Mouse (Mus musculus) mouse embryonic stem cell (cell line): ENCODE data around the gene Tspo.

ENCODE experiments used
- in situ Hi-C, 2 experiments: fragments of 300-500 bp; cut with MboI; formaldehyde crosslinking; loops; 1 replicate in 1 of 2; 3 replicates in 1 of 2; pipeline ENCODE4 v1.14.3; 2019 to 2020; ENCODE audit warnings: low sequenced_read_pairs in 2 of 2, low pct_unique_long_range_greater_than_20kb in 1 of 2, mixed read lengths in 1 of 2; ENCODE audit not compliant: unreplicated experiment in 1 of 2

Tspo gene

DNA sequence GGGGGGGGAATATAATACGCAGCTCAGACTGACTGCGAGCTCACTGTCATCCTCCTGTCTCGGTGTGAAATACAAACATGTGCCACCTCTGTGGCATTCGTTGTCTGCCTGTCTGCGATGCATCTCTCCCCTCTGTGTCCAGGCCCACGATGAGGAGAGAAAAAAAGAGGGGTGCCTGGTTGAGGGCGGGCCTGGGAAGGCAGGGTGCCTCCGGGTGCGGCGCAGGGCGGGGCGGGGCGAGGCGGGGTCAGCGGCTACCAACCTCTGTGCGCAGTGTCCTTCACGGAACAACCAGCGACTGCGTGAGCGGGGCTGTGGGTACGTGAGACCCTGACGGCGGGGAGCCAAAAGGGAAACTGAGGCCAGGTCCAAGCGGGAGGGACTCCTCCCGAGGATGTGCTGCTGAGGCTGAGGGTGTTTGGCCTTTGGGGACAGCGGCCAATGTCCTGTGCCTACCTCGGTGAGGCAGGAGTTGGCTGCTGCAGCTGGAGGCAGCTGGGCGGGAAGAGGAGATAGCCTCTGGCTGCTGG lies at the start of gene Tspo, which contains the start of gene Mcat:
Gene Tspo (plus strand): TSS at position 266 of the 530 bp plus-strand sequence.
Gene Mcat (minus strand): TSS at position 461 of the 530 bp plus-strand sequence.
- in situ Hi-C loops: no loop called here

DNA sequence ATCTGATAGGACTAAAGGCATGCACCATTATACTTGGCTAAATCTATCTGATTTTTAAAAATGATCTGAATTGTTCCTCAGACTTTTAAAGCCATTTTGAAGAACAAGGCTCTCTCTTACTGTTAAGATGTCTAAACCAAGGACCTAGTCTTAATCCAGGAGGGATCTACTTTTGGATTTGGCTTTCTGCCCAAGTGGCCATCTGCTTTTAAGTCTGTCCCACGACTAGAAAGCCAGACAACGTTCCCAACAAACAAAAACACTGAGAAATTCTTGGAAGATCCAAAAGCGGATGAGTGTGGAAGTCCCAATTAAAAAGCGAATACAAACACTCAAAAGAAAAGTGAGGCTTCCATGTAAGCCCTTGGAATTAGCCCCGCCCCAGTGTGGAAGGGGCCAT lies 48.4 kb upstream of the Tspo start:
- in situ Hi-C loops: no loop called here

DNA sequence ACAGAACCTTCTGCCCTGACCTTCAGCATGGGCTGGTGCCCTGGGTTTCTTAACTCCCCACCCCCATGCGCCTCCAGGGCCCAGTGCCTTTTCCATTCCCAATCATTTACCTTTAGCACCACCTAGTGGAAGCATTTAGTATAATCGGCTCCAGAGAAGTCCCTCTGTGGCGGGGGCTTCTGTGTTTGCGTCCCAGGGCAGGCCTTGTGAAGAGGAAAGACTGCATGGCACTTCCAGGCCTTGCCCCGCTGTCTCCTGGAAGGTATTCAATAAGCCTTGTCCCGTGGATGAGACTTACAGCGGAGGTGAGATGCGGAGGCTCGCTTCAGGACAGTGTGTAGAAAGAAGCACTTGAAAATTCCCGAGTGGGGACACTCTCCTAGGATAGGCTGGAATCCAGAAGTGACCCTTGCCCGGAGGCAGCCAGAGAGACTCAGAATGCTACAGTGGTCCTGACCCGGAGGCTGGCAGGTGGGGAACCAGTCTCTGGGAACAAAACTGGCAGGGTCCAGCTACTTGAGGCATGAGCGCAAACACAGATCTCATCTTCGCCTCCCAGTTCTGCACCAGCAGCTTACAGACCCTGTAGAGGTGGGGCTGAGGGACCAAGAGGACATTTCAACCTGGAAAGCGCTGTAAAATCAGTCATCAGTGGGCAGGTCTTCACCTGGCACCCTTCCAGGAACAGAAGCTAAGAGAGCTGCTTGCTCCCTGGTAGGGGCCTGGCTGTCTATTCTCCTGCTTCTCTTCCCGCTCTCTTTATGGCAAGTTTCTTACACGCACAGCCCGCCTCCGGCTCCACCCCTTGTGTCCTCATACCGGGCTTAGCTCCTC lies 45.0 kb upstream of the Tspo start:
- in situ Hi-C loops: no loop called here

DNA sequence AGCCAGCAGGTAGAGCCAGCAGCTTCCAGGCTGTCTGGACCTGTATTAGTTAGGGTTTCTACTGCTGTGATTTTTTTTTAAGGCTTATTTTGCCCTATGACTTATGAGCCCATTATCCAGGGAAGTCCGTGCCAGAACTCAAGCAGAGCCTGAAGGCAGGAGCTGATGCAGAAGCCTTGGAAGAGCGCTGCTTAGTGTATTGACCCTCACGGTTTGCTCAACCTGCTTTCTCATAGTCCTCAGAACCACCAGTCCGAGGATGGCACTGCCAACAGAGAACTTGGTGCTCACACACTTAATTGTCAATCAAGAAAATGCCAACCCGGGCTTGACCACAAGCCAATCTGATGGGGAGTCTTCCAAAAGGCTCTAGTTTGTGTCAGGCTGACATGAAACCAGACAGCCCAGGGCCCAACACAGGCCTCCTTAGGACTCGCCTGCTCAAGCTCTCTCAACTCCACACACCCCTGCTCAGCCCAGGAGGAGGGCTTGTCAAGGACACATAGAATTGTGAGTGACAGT lies 42.5 kb upstream of the Tspo start:
- in situ Hi-C loops: no loop called here

DNA sequence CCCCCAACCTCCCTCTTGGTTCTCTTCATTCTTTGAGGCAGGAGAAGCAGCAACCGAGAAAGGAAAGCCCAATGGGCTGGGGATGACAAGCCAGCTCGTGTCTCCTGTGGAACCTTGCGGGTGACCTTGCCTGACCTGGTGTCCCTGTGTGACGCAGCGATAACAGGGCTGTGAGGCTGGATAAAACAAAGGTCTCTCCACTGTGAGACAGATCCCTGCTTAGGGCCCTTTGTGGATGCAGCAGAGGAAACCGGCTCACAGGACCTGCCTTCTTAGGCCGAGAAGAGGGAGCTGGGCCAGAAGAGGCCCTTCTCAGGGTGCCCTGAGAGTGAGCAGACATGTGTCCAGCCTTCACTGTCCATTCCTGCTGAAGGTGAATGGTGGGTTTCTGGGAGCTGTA lies 40.2 kb upstream of the Tspo start:
- in situ Hi-C loops: no loop called here

DNA sequence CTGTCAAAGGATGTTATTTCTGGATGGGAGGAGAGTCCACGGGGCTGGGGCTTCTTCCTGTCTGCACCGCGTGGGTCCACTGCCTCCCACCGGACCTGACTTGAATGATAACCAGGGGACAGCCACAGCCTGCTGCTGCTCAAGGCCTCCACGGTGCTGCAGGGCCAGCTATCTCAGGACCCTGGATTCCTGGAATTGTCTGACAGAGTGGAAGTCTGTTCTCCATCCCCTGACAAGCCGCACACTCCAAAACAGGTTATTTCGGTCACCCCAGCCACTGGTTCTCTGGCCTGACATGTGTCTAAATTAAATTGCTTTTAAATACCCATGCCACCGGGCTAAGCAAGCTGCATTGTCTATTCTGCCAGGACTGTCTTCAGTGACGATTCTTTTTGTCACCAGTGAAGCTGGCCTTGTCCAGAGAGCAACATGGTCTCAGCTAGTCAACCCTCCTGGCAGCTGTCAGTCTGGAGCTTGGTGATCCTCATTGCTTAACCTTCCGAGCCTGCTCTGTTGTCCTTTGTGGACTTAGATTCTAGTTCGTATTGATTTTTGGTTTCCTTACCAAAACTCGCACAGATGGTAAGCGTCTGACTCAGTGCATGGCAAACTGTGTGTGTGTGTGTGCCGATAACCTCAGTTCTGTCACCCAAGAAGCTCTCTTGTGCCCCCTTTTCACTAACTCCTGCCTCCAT lies 39.6 kb upstream of the Tspo start:
- in situ Hi-C loops: no loop called here

DNA sequence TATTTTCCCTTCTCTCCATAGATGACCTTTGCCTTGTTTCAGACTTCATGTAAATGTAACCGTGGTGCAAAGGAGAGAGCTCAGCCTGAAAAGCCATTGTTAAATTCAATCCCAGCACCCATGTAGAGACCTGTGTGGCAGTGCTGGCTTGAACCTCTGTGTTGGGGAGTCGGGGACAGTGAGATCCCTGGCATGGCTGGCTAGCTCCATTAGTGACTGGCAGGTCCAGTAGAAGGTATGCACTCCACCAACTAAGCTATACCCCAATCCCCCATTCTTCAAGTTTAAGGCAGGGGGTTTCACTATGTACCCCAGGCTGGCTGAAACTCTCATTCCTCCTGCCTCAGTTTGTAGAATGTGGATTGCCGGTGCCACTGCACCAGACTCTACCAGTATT lies 39.1 kb upstream of the Tspo start:
- in situ Hi-C loops: no loop called here

DNA sequence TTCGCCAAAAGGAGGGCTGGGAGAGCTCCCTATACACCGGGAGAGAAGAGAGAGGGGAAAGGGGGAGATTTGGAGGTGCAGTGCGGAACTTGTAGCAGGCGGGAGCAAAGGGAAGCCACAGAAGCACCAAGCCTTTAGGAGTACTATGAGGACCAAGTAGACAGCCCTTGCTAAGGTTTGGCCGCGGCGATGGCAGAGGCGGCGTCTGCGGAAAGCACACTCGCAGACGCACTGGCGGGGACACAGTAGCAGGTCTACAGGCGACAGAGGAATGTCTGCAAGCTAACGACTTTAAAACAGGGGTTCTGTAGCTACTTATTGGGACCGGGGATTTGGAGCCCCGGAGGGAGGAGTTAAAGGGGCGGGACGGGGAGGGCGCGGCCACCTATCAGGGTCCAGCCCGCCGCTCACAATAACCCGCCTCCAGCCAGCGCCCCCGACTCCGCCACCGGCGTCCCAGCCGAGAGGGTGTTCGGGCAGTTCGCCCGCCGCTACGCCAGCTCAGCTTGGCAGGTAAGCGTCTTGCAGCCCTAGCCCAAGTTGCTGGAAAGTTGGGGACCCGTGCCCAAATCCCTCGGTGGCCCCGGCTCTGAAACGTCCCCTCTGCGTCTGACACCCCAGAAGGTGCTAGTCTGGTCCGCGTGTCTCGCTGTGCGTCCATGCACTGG lies 36.8 kb upstream of the Tspo start, which contains the start of gene Bik:
Gene Bik (plus strand): TSS at position 439 of the 668 bp plus-strand sequence.
- in situ Hi-C loops: no loop called here

DNA sequence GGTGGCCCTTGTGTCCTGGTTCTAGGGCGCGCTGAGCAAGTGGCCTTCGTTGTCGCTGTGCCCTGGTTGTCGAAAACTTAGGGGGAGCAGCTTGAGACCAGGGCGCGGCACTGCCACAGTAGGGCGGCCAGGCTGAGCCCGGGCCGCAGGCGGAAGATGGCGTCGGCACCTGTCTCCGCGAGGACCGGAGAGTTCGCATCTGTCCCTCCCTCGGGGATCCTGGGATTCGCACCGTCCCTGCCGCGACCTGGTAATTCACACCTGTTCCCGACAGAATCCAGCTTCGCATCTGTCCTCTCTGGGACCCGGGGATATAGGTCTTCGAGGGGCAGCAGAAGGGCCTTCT lies 36.3 kb upstream of the Tspo start:
- in situ Hi-C loops: no loop called here

DNA sequence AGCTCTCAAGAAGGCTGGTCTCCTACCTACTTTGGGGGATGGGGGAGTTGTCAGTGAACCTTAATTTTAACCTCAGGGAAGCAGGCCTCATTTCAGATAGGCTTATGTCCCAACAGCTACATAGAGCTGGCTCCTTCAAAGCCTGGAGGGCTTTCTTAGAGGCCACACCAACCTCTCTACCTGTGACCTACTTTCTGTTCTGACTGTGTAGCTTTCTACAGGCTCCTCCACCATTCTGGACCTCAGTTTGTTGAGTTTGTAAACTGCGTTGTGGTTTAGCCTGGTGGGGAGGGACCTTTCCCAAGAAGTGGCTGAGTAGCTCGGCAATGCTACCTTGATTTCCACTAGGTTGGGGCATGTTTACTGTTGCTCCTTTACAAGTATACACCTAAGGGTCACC lies 35.6 kb upstream of the Tspo start:
- in situ Hi-C loops: no loop called here

DNA sequence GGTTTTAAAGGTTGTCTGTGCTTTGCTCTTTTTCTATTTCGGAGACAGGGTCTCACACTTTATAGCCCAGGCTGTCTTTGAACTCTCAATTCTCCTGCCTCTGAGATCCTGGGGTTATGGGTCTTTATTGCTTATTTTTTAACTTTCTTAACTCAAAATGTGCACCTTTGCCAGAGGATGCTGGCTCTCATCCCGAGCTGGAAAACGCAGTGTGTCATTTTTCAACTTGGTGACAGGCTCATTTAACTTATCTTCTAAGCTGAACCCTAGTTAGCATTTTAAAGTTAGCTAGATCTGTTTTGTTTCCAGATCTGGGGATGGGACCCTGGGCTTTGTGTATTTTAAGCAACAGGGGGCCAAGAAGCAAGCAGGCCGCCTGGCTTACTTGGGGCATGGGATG lies 34.5 kb upstream of the Tspo start:
- in situ Hi-C loops: no loop called here

DNA sequence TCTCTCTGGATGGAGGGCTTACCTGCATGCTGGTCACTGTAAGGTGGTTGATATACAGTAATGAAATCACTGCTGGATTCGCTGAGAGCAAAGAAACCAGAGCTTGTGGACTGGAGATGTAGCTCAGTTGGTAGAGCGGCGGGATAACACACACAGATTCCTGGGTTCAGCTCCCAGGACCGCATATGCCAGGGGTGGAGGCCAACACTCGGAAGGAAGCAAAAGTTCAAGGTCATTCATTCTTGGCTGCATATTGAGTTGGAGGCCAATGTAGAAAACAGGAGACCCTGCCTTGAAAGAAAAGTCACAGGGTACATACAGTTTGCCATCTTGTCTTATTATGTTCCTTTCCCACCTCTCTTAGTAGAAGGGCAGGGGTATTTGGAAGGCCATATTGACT lies 33.6 kb upstream of the Tspo start:
- in situ Hi-C loops: no loop called here

DNA sequence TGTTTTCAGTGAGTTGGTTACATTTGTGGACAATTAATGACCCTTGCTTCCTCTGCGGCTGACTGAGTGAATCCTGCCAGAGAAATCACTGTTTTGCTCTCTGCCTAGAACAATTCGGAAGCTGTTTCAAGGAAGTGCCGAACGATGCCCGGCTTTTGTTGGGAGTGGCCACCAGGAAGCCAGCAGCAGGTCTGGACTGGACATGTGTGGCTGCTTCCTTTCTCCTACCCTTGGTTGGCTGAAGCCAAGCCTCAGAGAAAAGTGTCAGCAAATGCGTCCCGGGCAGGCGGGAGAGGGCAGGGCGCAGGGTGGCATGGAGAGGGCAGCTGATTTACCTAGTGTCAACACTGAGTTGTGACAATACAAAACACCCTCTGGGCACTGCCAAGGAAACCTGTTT lies 33.2 kb upstream of the Tspo start:
- in situ Hi-C loops: no loop called here

DNA sequence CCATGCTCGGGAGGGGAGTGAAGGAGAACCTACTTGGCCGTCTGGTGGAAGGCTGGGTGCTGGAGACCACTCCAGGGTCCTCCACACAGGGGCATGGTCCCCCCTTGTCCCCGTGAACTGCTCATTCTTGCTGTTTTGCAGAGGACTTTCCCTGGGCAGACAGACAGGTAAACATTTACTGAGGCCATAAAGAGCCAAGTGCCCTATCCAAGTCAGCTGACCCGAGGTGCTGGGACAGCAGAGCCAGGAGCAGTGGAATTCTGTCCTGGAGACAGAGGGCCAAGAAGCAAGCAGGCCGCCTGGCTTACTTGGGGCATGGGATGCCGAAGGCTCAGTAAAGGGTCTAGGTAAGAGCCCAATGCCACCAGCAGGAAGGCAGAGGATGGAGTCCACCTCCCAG lies 32.7 kb upstream of the Tspo start:
- in situ Hi-C loops: no loop called here

DNA sequence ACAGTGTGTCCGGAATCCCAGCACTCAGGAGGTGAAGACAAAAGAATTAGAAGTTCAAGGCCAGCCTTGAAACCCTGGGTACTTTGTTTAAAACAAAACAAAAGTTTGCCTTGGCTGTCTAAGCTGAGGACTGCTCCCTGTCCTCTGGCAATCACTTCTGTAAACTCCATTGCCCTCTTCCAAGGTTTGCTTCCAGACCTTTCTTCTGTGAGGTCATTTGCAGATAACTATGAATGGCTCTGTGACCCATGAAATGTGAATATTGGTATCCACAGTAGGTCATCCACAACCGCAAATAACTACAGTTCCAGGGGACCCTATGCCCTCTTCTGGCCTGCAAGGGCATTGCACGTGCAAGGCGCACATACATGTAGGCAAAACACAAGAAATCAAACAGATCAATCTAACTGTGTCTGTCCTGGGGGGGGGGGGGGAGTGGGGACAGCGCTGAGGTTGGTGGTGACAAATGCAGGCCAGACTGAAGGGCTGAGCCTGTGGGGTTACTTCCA lies 31.4 kb upstream of the Tspo start:
- in situ Hi-C loops: no loop called here

DNA sequence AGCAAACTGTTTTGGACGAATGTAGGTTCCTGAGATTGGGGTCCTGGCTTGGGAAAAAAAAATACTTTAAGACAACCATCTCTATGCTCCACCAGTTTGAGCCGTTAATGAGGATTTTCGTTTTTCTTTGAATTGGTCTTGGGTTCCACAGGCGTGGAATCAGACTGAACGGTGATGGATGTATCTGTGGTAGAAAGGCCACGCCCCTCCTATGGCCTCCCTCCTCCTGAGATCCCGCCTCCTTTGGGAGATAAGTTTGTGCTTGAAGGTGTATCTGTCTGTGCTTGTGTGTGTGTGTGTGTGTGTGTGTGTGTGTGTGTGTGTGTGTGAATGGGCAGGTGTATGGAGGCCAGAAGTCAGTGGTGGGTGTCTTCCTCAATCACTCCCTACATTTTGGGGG lies 30.8 kb upstream of the Tspo start:
- in situ Hi-C loops: no loop called here

DNA sequence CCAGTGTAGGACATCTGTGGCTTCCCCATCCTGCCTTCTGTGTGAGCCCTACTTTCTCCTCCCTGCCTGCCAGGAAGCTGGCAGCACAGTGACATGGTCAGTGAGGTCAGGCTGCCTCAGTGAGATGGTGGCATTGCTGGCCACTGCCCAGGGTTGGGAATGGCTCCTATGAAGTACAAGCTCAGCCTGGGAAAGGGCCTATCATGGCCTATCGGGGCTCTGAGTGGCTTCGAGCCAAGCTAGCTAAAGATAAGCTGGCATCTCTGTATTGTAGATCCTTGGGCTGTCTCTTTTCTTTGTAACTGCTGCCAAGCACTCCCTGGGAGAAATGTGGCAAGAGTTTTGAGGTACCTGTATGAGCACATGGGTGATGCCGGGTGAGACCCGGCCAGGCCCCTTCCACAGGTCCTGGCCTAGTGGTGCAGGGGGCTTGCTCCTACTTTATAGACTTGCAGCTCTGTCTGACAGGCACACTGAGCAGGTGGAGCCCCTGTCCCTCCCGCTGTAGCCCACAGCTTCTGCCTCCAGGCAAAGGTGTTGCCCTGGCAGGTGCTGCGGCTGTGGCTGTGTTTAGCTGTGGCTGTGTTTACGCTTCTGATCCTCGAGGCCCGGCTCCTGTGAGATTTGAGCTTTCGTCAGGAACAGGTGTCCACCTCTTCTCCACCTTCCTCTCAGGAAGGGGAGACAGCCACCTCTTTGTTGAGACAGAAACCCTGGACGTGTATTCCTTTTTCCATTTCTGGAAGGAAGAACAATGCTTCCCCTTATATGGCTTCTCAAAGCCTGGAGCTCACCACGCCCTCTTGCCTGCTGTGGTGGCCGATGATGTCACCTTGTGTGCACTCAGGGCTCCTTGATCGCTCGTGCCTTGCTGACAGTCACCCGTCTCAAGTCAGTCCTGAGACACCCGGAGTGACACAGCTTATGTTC lies 28.2 kb upstream of the Tspo start:
- in situ Hi-C loops: no loop called here

DNA sequence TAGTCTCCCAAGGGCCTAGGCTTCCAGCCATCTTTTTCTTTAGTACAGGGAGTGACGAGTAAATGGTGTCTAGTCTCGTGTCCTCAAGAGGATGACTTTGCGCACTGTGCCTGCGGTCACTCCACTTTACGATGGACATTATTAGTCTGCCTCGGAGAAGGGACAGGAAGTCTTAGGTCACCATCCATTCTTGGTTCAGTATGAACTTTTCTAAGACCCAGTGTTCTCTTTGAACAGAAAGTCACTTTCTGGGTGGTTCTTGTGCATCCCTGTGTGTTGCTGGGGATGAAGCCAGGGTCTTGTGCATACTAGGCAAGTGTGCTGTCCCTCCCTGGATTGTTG lies 27.5 kb upstream of the Tspo start:
- in situ Hi-C loops: no loop called here
